Mouse (Mus musculus) stomach, postnatal 0 days (tissue): ENCODE measurements around the gene 4930539E08Rik.

Experiments used
- CTCF ChIP-seq: IDR thresholded peaks from 2 replicates; pipeline ENCODE4 v1.5.1; 2016; ENCODE audit warnings: antibody characterized with exemption, low read depth, mild to moderate bottlenecking, moderate library complexity
- EP300 ChIP-seq: optimal IDR thresholded peaks from 2 replicates; pipeline ENCODE3; 2016; ENCODE audit warnings: antibody characterized with exemption

DNA sequence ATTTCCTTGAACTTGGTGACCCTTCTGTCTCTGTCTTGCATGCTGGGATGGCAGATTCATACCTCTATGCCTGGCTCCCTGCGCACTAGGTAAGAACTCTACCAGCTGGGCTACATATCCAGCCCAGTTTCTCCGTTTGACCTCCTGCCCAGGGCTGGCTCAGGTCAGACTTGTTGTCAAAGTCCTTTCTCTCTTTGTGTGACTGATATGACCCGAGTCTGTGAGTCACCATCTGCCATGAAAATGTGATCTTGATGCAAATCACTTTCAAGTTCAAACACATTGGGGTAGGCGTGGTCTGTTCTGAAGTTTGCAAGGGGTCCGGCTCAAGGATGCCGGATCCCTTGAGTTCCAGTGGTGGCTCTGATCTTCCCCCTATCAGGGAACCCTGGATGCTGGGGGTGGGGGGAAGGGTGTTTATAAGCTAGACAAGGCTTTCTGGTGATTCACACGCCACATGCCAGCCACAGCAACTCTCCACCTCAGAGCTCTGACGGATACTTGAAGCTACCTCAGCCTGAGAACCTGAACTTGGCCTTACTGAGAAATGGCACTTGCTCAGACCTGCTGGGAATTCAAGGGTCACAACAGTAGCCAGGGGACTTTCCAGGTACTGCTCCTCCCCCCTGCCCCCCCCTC lies 10.0 kb upstream of the 4930539E08Rik start:
- no peak for TF ChIP-seq CTCF
- no peak for TF ChIP-seq EP300
